Comparison of ENCODE assay signal across 8 mouse cellular contexts in genomic region chr7:141639335-141639890, GRCm38 (mm10). TPM values are rescaled to one million over a fixed set of nuclear protein-coding genes. Genes with fewer than 3 reads are reported as not detected.
DNase-seq lines count a peak whose midpoint lies in the region; ATAC-seq and TF ChIP-seq lines count a peak whose summit lies in the region.
"Not testable (repeated sequence)": the region's sequence is repeated elsewhere in the genome, so short reads cannot be mapped to it uniquely, and the experiment has no call there.

No protein-coding gene starts in this region.

- H3K36me3 ChIP-seq in forebrain, embryonic 12.5 days (replicated peaks); hindbrain, embryonic 15.5 days; kidney, postnatal 0 days (ENCODE audit: insufficient read depth, low read length); liver, embryonic 16.5 days (ENCODE audit: control insufficient read depth, insufficient read depth); midbrain, embryonic 13.5 days; neural tube, embryonic 15.5 days: not testable (repeated sequence)
- H3K36me3 ChIP-seq in heart, embryonic 13.5 days, result peaks cover 12% of the 10 kb centered on the region

- H3K4me1 ChIP-seq in forebrain, embryonic 12.5 days; heart, embryonic 13.5 days; hindbrain, embryonic 15.5 days (replicated peaks); kidney, postnatal 0 days (replicated peaks; ENCODE audit: insufficient read depth, low read length); liver, embryonic 16.5 days (ENCODE audit: control insufficient read depth, low read depth, low read length); midbrain, embryonic 13.5 days (replicated peaks); neural tube, embryonic 15.5 days: not testable (repeated sequence)

- not testable (repeated sequence) for H3K27me3 ChIP-seq in forebrain, embryonic 12.5 days; heart, embryonic 13.5 days (replicated peaks); hindbrain, embryonic 15.5 days; kidney, postnatal 0 days (ENCODE audit: insufficient read depth, low read length); liver, embryonic 16.5 days (ENCODE audit: control insufficient read depth, insufficient read depth, low read depth, low read length); midbrain, embryonic 13.5 days; neural tube, embryonic 15.5 days (replicated peaks)

- peak; percentile 38; the same call in 1 of the 2 replicates for ATAC-seq in cerebellum, adult (ENCODE audit: insufficient number of reproducible peaks, low FRiP score, low TSS enrichment)
- peak; percentile 67 for ATAC-seq in forebrain, embryonic 12.5 days (ENCODE audit: low FRiP score)
- ATAC-seq in heart, embryonic 13.5 days (ENCODE audit: extremely low read depth, insufficient number of reproducible peaks, low FRiP score, low TSS enrichment), result peak; percentile 20; the same call in 1 of the 2 replicates
- peak; percentile 63 for ATAC-seq in hindbrain, embryonic 15.5 days (ENCODE audit: low FRiP score, low read depth)
- peak; percentile 45 for ATAC-seq in kidney, postnatal 0 days (replicated peaks; ENCODE audit: low FRiP score, low read depth)
- ATAC-seq in liver, embryonic 16.5 days (ENCODE audit: low read depth), result peak; percentile 23; the same call in 1 of the 2 replicates
- ATAC-seq in midbrain, embryonic 13.5 days, result peak; percentile 44; the same call in 1 of the 2 replicates
- peak; percentile 55; the same call in 1 of the 2 replicates for ATAC-seq in neural tube, embryonic 15.5 days (ENCODE audit: low FRiP score)

- H3K9ac ChIP-seq in forebrain, embryonic 12.5 days; heart, embryonic 13.5 days; hindbrain, embryonic 15.5 days; kidney, postnatal 0 days (ENCODE audit: low read depth, low read length); liver, embryonic 16.5 days (ENCODE audit: low read depth, low read length); midbrain, embryonic 13.5 days (replicated peaks); neural tube, embryonic 15.5 days (replicated peaks): not testable (repeated sequence)

- WGBS in forebrain, embryonic 12.5 days, result 86% methylated on average over 5 of the region's 5 CpGs
- 80% methylated on average over 5 of the region's 5 CpGs for WGBS in heart, embryonic 13.5 days
- WGBS in hindbrain, embryonic 15.5 days, result 83% methylated on average over 5 of the region's 5 CpGs
- 87% methylated on average over 5 of the region's 5 CpGs for WGBS in kidney, postnatal 0 days
- WGBS in liver, embryonic 16.5 days (ENCODE audit: insufficient replicate concordance), result 77% methylated on average over 5 of the region's 5 CpGs
- WGBS in midbrain, embryonic 13.5 days, result 84% methylated on average over 5 of the region's 5 CpGs
- WGBS in neural tube, embryonic 15.5 days, result 87% methylated on average over 5 of the region's 5 CpGs

- not testable (repeated sequence) for DNase-seq in kidney, postnatal 0 days (ENCODE audit: low spot score)

- H3K27ac ChIP-seq in forebrain, embryonic 12.5 days; heart, embryonic 13.5 days (replicated peaks); hindbrain, embryonic 15.5 days (replicated peaks); kidney, postnatal 0 days; liver, embryonic 16.5 days (ENCODE audit: low read length); midbrain, embryonic 13.5 days; neural tube, embryonic 15.5 days (replicated peaks): not testable (repeated sequence)

- not testable (repeated sequence) for H3K4me2 ChIP-seq in forebrain, embryonic 12.5 days; heart, embryonic 13.5 days; hindbrain, embryonic 15.5 days; kidney, postnatal 0 days (ENCODE audit: low read length); liver, embryonic 16.5 days (ENCODE audit: low read depth, low read length); midbrain, embryonic 13.5 days (replicated peaks); neural tube, embryonic 15.5 days

- H3K9me3 ChIP-seq in forebrain, embryonic 12.5 days; heart, embryonic 13.5 days; hindbrain, embryonic 15.5 days; kidney, postnatal 0 days (replicated peaks; ENCODE audit: low read length); liver, embryonic 16.5 days (replicated peaks; ENCODE audit: control insufficient read depth, low read length); midbrain, embryonic 13.5 days; neural tube, embryonic 15.5 days (replicated peaks): not testable (repeated sequence)

- H3K4me3 ChIP-seq in forebrain, embryonic 12.5 days (replicated peaks); heart, embryonic 13.5 days; hindbrain, embryonic 15.5 days; kidney, postnatal 0 days (replicated peaks; ENCODE audit: low read depth, low read length); liver, embryonic 16.5 days (ENCODE audit: low read depth, low read length); midbrain, embryonic 13.5 days (replicated peaks); neural tube, embryonic 15.5 days (replicated peaks): not testable (repeated sequence)

- TF ChIP-seq CTCF in kidney, postnatal 0 days (IDR thresholded peaks at IDR 0.05; ENCODE audit: low read depth), result not testable (repeated sequence)

RNA-seq across cellular contexts. Expression of gene Muc6, which starts 15.7 kb away (rescaled TPM):
- 0.14 and 0.19 TPM in 2 replicates for polyA plus RNA-seq in forebrain, embryonic 12.5 days (2016; fragmentation: Nextera tagmentation; extraction: Ambion mirVana)
- 0.11 and 0.23 TPM in 2 replicates for polyA plus RNA-seq in heart, embryonic 13.5 days (2015; fragmentation: Nextera tagmentation; extraction: Ambion mirVana)
- 0.25 and 0.26 TPM in 2 replicates for polyA plus RNA-seq in hindbrain, embryonic 15.5 days (2015; fragmentation: Nextera tagmentation; extraction: Ambion mirVana)
- 0.05 and 0.09 TPM in 2 replicates for polyA plus RNA-seq in kidney, postnatal 0 days (2015; fragmentation: Nextera tagmentation; extraction: Ambion mirVana)
- 2.8 and 3.1 TPM in 2 replicates for polyA plus RNA-seq in liver, embryonic 16.5 days (2015; fragmentation: Nextera tagmentation; extraction: Ambion mirVana)
- polyA plus RNA-seq in midbrain, embryonic 13.5 days (2015; fragmentation: Nextera tagmentation; extraction: Ambion mirVana), result 0.26 and 0.27 TPM in 2 replicates
- 0.27 and 0.31 TPM in 2 replicates for polyA plus RNA-seq in neural tube, embryonic 15.5 days (2015; fragmentation: Nextera tagmentation; extraction: Ambion mirVana)

RNA-seq across cellular contexts. Expression of gene Muc2, which starts 50.7 kb away (rescaled TPM):
- 0.19 and 0.24 TPM in 2 replicates for polyA plus RNA-seq in forebrain, embryonic 12.5 days (2016; fragmentation: Nextera tagmentation; extraction: Ambion mirVana)
- polyA plus RNA-seq in heart, embryonic 13.5 days (2015; fragmentation: Nextera tagmentation; extraction: Ambion mirVana), result 0.42 and 0.82 TPM in 2 replicates
- polyA plus RNA-seq in hindbrain, embryonic 15.5 days (2015; fragmentation: Nextera tagmentation; extraction: Ambion mirVana), result 0.22 and 0.29 TPM in 2 replicates
- polyA plus RNA-seq in kidney, postnatal 0 days (2015; fragmentation: Nextera tagmentation; extraction: Ambion mirVana), result 0.08 and 0.14 TPM in 2 replicates
- 0.24 TPM in 1 of 2 replicates, not detected in the other for polyA plus RNA-seq in liver, embryonic 16.5 days (2015; fragmentation: Nextera tagmentation; extraction: Ambion mirVana)
- polyA plus RNA-seq in midbrain, embryonic 13.5 days (2015; fragmentation: Nextera tagmentation; extraction: Ambion mirVana), result 0.09 and 0.27 TPM in 2 replicates
- 0.29 and 0.35 TPM in 2 replicates for polyA plus RNA-seq in neural tube, embryonic 15.5 days (2015; fragmentation: Nextera tagmentation; extraction: Ambion mirVana)
